Mouse (Mus musculus) G1E (cell line): ENCODE measurements around the gene Dlgap1. TPM values are rescaled to one million over a fixed set of nuclear protein-coding genes. Genes with fewer than 3 reads are reported as not detected.

ENCODE experiments used
- ATAC-seq: 2 replicates; pipeline ENCODE4 v1.8.0; 2016; ENCODE audit warnings: mild to moderate bottlenecking; ENCODE audit not compliant: insufficient number of reproducible peaks, poor library complexity, low FRiP score, severe bottlenecking; ENCODE audit errors: extremely low read depth
- DNase-seq: peaks from one replicate; pipeline ENCODE4 v3.0.0; 2012; ENCODE audit warnings: low spot score
- H3K27me3 ChIP-seq: 2 replicates; pipeline ENCODE4 v1.6.1; 2012; ENCODE audit warnings: mild to moderate bottlenecking, low read length, inconsistent platforms; ENCODE audit not compliant: insufficient read depth
- H3K36me3 ChIP-seq: replicated peaks from 2 replicates; pipeline ENCODE3; 2012; ENCODE audit warnings: mild to moderate bottlenecking, inconsistent platforms
- H3K4me1 ChIP-seq: 2 replicates; pipeline ENCODE4 v1.6.1; 2012; ENCODE audit warnings: low read depth, low read length, inconsistent platforms, mixed read lengths; ENCODE audit not compliant: insufficient read depth
- H3K4me3 ChIP-seq: 2 replicates; pipeline ENCODE4 v1.5.1; 2012; ENCODE audit warnings: low read depth, mild to moderate bottlenecking, inconsistent platforms, low read length, moderate library complexity, mixed read lengths
- H3K9me3 ChIP-seq: replicated peaks from 2 replicates; pipeline ENCODE4 v1.6.1; 2012; ENCODE audit warnings: inconsistent platforms
- CTCF ChIP-seq: IDR thresholded peaks from 2 replicates; pipeline ENCODE4 v1.5.1; 2012; ENCODE audit warnings: low read depth, low read length, inconsistent platforms, mixed read lengths
- GATA1 ChIP-seq: IDR thresholded peaks from 2 replicates; pipeline ENCODE4 v1.6.1; 2012; ENCODE audit warnings: borderline replicate concordance, low read length, inconsistent platforms, mixed read lengths
- GATA2 ChIP-seq: IDR thresholded peaks from 2 replicates; pipeline ENCODE4 v1.6.1; 2012; ENCODE audit warnings: low read depth, low read length, inconsistent platforms, borderline replicate concordance
- POLR2AphosphoS5 ChIP-seq: IDR thresholded peaks from 2 replicates; pipeline ENCODE4 v1.6.1; 2012; ENCODE audit warnings: low read depth, low read length, inconsistent platforms; ENCODE audit not compliant: insufficient replicate concordance
- TAL1 ChIP-seq: conservative IDR thresholded peaks from 2 replicates; pipeline ENCODE4 v1.6.1; 2012; ENCODE audit warnings: low read depth, low read length, inconsistent platforms, mixed read lengths
- polyA plus RNA-seq: library from polyadenylated mRNA; stranded (reverse); fragments of >175 nt; gene quantifications from 2 replicates; pipeline ENCODE4 v1.2.3, GENCODE M21; 2012
- total RNA-seq, 2 experiments: library from RNA; stranded (forward) in 1 of 2; stranded (reverse) in 1 of 2; fragments of 200-1000 nt in 1 of 2; fragments of >200 nt in 1 of 2; fragmentation: Nextera tagmentation in 1 of 2; gene quantifications; 2 replicates each; pipeline ENCODE4 v1.2.3; 2014 to 2017

The Dlgap1 gene
- total and polyA plus RNA-seq, 3 experiments = 0.22 TPM; not detected in 2

- ATAC-seq (no peak), DNase-seq (no peak)
- H3K36me3 ChIP-seq = no peaks in the 10 kb centered on the region
- H3K4me1 ChIP-seq = no peaks in the 10 kb centered on the region
- TF ChIP-seq CTCF (no peak), GATA2 (no peak), GATA1 (no peak), POLR2AphosphoS5 (no peak), TAL1 (no peak)
- no peaks in the 10 kb centered on the region for H3K27me3 ChIP-seq
- no peak overlapping the region for H3K4me3 ChIP-seq
- peaks cover 55% of the 10 kb centered on the region for H3K9me3 ChIP-seq
Observed at GRCm38 (mm10) chr17:70673985-70674384, 705.1 kb downstream of the Dlgap1 start.

- ATAC-seq (no peak), DNase-seq (no peak)
- Histone ChIP-seq H3K36me3 (no peaks in the 10 kb centered on the region), H3K4me1 (no peaks in the 10 kb centered on the region), H3K4me3 (no peak overlapping the region), H3K9me3 (peaks cover 59% of the 10 kb centered on the region), H3K27me3 (no peaks in the 10 kb centered on the region)
- TF ChIP-seq CTCF (no peak), TAL1 (no peak), GATA2 (no peak), GATA1 (no peak), POLR2AphosphoS5 (no peak)
Observed at GRCm38 (mm10) chr17:70676522-70676921, 707.6 kb downstream of the Dlgap1 start.

DNA sequence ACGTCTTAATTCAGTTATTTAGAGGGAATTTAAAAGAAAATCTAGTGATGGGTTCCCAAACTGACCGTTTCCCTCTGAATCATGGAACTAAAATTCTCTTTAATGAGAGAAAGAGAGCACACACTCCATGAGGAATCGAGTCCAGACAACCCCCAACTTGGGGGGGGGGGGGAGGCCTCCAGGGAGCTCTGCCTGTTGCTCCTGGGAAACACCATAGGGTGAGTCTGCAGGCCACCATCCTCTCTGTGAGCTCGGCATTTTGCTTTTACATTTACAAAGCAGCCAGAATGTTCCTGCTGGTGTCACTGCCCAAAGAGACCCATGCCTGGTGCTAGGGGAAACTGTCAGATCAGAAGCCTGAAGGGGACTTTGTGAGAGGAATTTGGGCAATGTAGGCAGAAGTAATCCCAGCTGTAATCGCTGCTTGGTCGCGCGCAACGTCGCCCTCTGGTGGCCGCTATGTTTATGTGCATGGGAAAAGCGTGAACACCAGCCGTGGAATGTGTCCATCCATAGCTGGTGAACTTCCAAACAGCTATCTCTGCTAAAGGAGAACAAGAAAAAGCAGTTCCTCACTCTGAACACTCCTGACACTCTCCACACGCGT is 714.8 kb downstream of the Dlgap1 start:
- TF ChIP-seq POLR2AphosphoS5 (no peak), GATA1 (no peak), TAL1 (no peak), GATA2 (no peak), CTCF (no peak)

GRCm38 (mm10) chr17:70690174-70690573 is 721.3 kb downstream of the Dlgap1 start:
- Histone ChIP-seq H3K27me3 (no peaks in the 10 kb centered on the region), H3K4me3 (no peak overlapping the region), H3K36me3 (no peaks in the 10 kb centered on the region), H3K9me3 (peaks cover 32% of the 10 kb centered on the region), H3K4me1 (no peaks in the 10 kb centered on the region)
- DNase-seq (no peak), ATAC-seq (no peak)
- TF ChIP-seq GATA1 (no peak), CTCF (no peak), TAL1 (no peak), POLR2AphosphoS5 (no peak), GATA2 (no peak)

More for the DNA sequence above, 714.8 kb downstream of the Dlgap1 start:
- no peaks in the 10 kb centered on the region for H3K27me3 ChIP-seq
- no peak overlapping the region for H3K4me3 ChIP-seq
- H3K4me1 ChIP-seq = no peaks in the 10 kb centered on the region
- peaks cover 45% of the 10 kb centered on the region for H3K9me3 ChIP-seq
- DNase-seq (no peak), ATAC-seq (no peak)
- no peaks in the 10 kb centered on the region for H3K36me3 ChIP-seq

- no peak for ATAC-seq
- H3K9me3 ChIP-seq = peaks cover 28% of the 10 kb centered on the region
Observed at GRCm38 (mm10) chr17:70690598-70690997, 721.7 kb downstream of the Dlgap1 start.

DNA sequence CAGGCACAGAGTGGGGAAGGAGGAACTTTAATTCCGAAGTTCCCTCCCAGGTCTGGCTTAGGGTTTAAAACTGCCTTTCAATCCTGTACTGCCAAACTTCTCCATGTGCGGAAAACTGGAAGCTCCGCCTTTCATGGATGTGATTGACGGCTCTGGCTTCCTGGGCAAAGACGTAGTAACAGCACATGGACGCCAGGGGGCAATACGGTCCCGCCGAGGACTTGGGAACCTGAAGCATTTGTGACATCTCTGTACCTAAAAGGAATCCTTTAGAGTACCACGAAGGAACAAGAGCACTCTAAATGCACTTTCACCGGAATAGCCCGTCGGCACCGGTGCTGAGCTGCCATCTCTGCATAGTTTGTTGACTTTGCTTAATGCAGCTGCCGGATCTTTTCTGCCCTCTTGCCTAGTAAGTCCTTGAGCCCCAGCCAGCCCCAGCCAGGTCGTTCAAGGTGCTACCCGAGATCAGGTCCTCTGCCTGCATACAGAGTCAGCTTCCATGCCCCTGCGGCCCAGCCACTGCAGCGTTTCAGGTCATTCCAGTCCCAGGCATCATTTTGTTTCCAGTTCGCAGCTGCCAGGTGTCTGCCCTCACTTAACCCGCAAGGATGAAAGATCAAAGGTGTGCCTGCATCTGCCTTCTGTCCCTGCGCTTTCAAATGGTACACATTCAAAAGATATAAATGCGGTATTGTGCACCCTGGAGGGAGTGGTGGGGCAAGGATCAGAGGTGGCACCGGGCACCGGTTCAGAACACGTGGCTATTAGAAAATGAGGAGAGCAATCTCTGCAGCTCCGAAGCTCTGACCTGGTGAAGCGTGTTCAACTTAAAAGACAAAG is 738.3 kb downstream of the Dlgap1 start:
- ATAC-seq (no peak), DNase-seq (no peak)
- H3K4me3 ChIP-seq = no peak overlapping the region
- peaks cover 59% of the 10 kb centered on the region for H3K9me3 ChIP-seq
- H3K36me3 ChIP-seq = no peaks in the 10 kb centered on the region
- TF ChIP-seq GATA1 (no peak), GATA2 (no peak), TAL1 (no peak)
- H3K27me3 ChIP-seq = no peaks in the 10 kb centered on the region
- H3K4me1 ChIP-seq = no peaks in the 10 kb centered on the region

More at GRCm38 (mm10) chr17:70690598-70690997, 721.7 kb downstream of the Dlgap1 start:
- H3K4me1 ChIP-seq = no peaks in the 10 kb centered on the region
- TF ChIP-seq GATA1 (no peak), GATA2 (no peak), POLR2AphosphoS5 (no peak), TAL1 (no peak), CTCF (no peak)
- H3K36me3 ChIP-seq = no peaks in the 10 kb centered on the region
- no peaks in the 10 kb centered on the region for H3K27me3 ChIP-seq
- no peak for DNase-seq
- H3K4me3 ChIP-seq = no peak overlapping the region
